Mouse (Mus musculus): ENCODE results near the gene Traf3. TPM values are rescaled to one million over a fixed set of nuclear protein-coding genes. Genes with fewer than 3 reads are reported as not detected.

Traf3 gene
- polyA plus RNA-seq, 1 experiment: 0.12 TPM

DNA sequence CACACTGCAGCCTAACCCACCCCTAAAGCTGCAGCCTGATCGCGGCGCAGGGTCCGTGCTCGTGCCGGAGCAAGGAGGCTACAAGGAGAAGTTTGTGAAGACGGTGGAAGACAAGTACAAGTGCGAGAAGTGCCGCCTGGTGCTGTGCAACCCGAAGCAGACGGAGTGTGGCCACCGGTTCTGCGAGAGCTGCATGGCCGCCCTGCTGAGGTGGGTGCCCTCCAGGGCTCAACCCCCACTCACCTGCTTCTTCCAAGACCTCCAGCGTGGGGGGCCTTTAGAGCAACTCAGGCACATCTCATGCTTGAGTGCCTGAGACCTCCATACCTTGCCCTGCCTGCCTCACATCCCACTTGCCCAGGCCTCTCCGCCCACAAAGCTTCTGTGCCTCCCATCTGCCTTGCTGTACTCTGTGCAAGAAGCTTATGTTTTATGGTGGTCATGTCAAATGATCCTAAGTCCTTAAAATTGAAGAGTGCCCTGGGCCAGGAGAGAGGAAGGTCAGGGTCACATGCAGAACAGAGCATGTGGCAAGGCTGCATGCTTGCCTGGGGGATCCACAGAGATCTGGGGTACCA lies 71.5 kb downstream of the Traf3 start:
- H3K4me3 ChIP-seq (replicated peaks): no peak overlapping the region
- no peak for TF ChIP-seq GATA1 (IDR thresholded peaks at IDR 0.05; ENCODE audit: low read length)
- no peak for TF ChIP-seq TAL1 (IDR thresholded peaks at IDR 0.05; ENCODE audit: low read length)
- H3K27me3 ChIP-seq (ENCODE audit: control insufficient read depth): no peaks in the 10 kb centered on the region
- H3K4me1 ChIP-seq (ENCODE audit: control insufficient read depth): peaks cover 10% of the 10 kb centered on the region
- no peaks in the 10 kb centered on the region for H3K9me3 ChIP-seq (ENCODE audit: control insufficient read depth, low read length)
- peaks cover 21% of the 10 kb centered on the region for H3K36me3 ChIP-seq (ENCODE audit: control insufficient read depth)

DNA sequence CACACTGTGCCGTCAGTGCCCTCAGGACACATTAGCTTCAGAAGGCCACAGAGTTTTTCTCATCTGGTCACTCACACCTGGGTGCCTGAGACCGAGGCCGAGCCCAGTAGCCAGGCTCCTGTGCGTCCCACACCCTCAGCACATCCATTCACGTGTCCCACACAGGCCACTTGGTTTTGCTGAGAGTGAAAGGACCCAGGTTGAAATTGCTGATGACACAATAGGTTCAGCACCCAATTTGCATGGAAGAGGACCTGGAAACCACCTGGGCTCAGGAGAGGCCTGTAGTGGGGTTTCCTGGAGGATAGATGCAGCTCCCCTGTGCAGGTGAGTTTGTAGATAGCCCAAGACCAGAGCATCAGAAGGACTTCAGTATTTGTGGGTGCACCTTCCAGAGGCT lies 72.2 kb downstream of the Traf3 start:
- Histone ChIP-seq H3K36me3 (ENCODE audit: control insufficient read depth) (peaks cover 26% of the 10 kb centered on the region), H3K4me3 (replicated peaks) (no peak overlapping the region), H3K9me3 (ENCODE audit: control insufficient read depth, low read length) (no peaks in the 10 kb centered on the region), H3K27me3 (ENCODE audit: control insufficient read depth) (no peaks in the 10 kb centered on the region), H3K4me1 (ENCODE audit: control insufficient read depth) (peaks cover 10% of the 10 kb centered on the region)
- no peak for TF ChIP-seq TAL1 (IDR thresholded peaks at IDR 0.05; ENCODE audit: low read length)
- TF ChIP-seq GATA1 (IDR thresholded peaks at IDR 0.05; ENCODE audit: low read length): no peak

DNA sequence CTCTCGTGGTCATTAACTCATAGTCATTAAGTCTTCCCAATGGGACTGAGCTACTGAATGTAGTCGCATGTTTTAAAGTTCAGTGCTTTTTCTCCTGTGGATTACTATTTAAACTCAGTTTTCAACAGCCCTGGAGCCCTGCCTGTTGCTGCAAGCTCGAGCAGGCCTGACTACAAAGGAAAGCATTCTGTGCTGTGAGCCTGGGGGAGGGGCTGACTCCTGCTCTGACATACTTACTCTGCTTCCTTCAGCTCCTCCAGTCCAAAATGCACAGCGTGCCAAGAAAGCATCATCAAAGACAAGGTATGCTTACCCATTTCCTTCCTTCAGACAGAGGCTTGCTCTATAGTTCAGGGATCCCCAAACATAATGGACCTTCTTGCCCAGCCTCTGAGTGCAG lies 72.6 kb downstream of the Traf3 start:
- Histone ChIP-seq H3K9me3 (ENCODE audit: control insufficient read depth, low read length) (no peaks in the 10 kb centered on the region), H3K36me3 (ENCODE audit: control insufficient read depth) (peaks cover 29% of the 10 kb centered on the region), H3K27me3 (ENCODE audit: control insufficient read depth) (no peaks in the 10 kb centered on the region), H3K4me1 (ENCODE audit: control insufficient read depth) (peaks cover 7% of the 10 kb centered on the region), H3K4me3 (replicated peaks) (no peak overlapping the region)
- TF ChIP-seq GATA1 (IDR thresholded peaks at IDR 0.05; ENCODE audit: low read length) (no peak), TAL1 (IDR thresholded peaks at IDR 0.05; ENCODE audit: low read length) (no peak)

DNA sequence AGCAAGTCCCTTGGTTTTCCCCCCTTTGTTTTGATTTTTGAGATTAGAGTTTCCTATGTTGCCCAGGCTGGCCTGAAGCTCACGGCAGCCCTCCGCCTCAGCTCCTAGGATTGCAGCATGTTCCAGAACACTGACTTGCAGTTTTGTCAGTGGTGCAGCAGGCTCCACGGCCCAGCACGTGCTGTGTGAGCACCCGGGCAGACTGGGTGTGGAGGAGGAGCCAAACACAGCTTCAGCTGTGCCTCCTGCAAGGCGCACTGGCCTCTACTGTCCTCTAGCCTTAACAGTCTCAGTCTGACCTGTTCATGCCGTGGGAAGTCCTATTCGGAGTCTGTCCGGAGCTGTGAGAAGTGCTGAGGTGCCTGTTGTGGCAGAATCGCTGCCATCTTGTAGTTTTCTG lies 73.8 kb downstream of the Traf3 start:
- Histone ChIP-seq H3K36me3 (ENCODE audit: control insufficient read depth) (peaks cover 31% of the 10 kb centered on the region), H3K4me1 (ENCODE audit: control insufficient read depth) (no peaks in the 10 kb centered on the region; the same call in 1 of the 2 replicates), H3K27me3 (ENCODE audit: control insufficient read depth) (no peaks in the 10 kb centered on the region)

DNA sequence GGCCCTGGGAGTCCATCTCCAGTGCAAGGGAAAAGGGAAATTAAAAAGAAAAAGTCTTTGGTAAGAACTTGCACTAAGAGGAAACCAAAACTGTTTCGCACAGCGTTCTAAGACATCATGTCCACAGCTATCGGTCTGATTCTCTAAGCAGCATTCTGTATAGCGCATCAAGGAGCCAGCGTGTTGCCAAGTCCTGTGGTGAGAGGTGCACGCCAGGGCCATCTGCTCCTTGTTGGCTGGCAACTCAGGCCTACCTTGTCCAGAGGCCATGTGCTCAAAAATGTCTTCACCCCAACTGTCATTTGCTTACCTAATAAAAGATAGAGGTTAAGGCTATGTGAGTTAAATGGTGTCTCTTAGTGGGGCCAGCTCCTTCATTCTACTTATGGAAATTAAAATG lies 75.7 kb downstream of the Traf3 start:
- Histone ChIP-seq H3K4me3 (replicated peaks) (no peak overlapping the region), H3K4me1 (ENCODE audit: control insufficient read depth) (peaks cover 11% of the 10 kb centered on the region), H3K27me3 (ENCODE audit: control insufficient read depth) (no peaks in the 10 kb centered on the region), H3K9me3 (ENCODE audit: control insufficient read depth, low read length) (no peaks in the 10 kb centered on the region), H3K36me3 (ENCODE audit: control insufficient read depth) (peaks cover 30% of the 10 kb centered on the region)
- TF ChIP-seq GATA1 (IDR thresholded peaks at IDR 0.05; ENCODE audit: low read length) (no peak), TAL1 (IDR thresholded peaks at IDR 0.05; ENCODE audit: low read length) (no peak)

More for the DNA sequence above, 73.8 kb downstream of the Traf3 start:
- Histone ChIP-seq H3K9me3 (ENCODE audit: control insufficient read depth, low read length) (no peaks in the 10 kb centered on the region), H3K4me3 (replicated peaks) (no peak overlapping the region)
- TF ChIP-seq TAL1 (IDR thresholded peaks at IDR 0.05; ENCODE audit: low read length): no peak
- no peak for TF ChIP-seq GATA1 (IDR thresholded peaks at IDR 0.05; ENCODE audit: low read length)

DNA sequence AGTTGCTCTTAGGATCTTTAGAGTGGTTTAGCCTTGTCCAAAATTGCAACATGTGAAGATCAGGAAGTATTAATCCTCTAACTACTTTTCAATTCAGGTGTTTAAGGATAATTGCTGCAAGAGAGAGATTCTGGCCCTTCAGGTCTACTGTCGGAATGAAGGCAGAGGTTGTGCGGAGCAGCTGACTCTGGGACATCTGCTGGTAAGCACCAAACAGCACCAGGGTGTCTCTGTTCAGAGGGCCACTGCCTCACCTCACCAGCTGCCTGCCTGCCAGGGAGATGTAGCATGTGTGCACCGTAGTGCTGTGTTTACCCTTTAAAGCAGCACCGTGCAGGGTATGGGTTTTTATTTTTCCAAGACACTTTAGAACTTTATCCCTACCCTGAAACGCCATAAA lies 76.2 kb downstream of the Traf3 start:
- TF ChIP-seq GATA1 (IDR thresholded peaks at IDR 0.05; ENCODE audit: low read length) (no peak), TAL1 (IDR thresholded peaks at IDR 0.05; ENCODE audit: low read length) (no peak)
- Histone ChIP-seq H3K4me3 (replicated peaks) (no peak overlapping the region), H3K36me3 (ENCODE audit: control insufficient read depth) (peaks cover 30% of the 10 kb centered on the region), H3K27me3 (ENCODE audit: control insufficient read depth) (no peaks in the 10 kb centered on the region), H3K4me1 (ENCODE audit: control insufficient read depth) (peaks cover 15% of the 10 kb centered on the region), H3K9me3 (ENCODE audit: control insufficient read depth, low read length) (no peaks in the 10 kb centered on the region)

DNA sequence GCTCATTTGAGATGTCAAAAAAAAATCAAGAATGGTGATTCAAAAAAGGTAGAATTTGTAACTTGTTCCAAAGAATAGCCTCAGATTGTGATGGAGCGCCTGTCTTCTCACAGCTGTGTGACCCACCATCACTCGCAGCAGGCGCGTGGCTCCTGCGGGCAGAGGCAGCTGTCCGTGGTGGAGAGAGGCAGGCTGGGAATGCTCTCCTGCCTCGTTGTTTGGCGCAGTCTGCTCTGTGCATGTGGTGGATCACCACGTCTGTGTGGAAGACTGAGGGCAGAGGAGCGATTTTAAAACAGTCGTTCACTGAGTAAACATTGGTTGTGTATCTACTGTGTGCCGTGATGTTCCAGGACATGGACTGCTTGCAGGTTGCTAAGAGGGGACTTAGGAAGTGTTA lies 77.6 kb downstream of the Traf3 start:
- no peaks in the 10 kb centered on the region for H3K9me3 ChIP-seq (ENCODE audit: control insufficient read depth, low read length)
- H3K27me3 ChIP-seq (ENCODE audit: control insufficient read depth): no peaks in the 10 kb centered on the region
- H3K36me3 ChIP-seq (ENCODE audit: control insufficient read depth): peaks cover 22% of the 10 kb centered on the region
- TF ChIP-seq GATA1 (IDR thresholded peaks at IDR 0.05; ENCODE audit: low read length) (no peak), TAL1 (IDR thresholded peaks at IDR 0.05; ENCODE audit: low read length) (no peak)
- H3K4me3 ChIP-seq (replicated peaks): no peak overlapping the region
- H3K4me1 ChIP-seq (ENCODE audit: control insufficient read depth): peaks cover 24% of the 10 kb centered on the region

DNA sequence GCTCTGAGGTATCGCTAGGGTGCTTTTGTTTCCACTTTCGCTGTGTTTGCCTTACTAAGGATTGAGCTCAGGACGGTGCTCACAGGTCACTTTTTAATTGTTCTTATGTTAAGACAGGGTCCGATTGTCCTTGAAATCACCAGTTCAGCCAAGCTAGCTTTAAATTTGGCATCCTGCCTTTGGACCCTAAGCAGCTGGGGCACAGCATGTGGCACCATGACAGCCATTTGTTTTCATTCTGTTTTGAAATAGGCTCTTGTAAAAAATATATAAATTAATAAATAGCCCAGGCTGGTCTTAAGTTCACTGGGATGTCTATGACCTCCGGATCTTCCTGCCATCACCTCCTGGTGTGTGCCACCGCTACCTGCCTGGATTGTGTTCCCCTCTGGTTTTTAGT lies 78.9 kb downstream of the Traf3 start:
- Histone ChIP-seq H3K4me1 (ENCODE audit: control insufficient read depth) (peaks cover 24% of the 10 kb centered on the region), H3K36me3 (ENCODE audit: control insufficient read depth) (peaks cover 20% of the 10 kb centered on the region), H3K27me3 (ENCODE audit: control insufficient read depth) (no peaks in the 10 kb centered on the region), H3K9me3 (ENCODE audit: control insufficient read depth, low read length) (no peaks in the 10 kb centered on the region), H3K4me3 (replicated peaks) (no peak overlapping the region)
- TF ChIP-seq TAL1 (IDR thresholded peaks at IDR 0.05; ENCODE audit: low read length) (no peak), GATA1 (IDR thresholded peaks at IDR 0.05; ENCODE audit: low read length) (no peak)

DNA sequence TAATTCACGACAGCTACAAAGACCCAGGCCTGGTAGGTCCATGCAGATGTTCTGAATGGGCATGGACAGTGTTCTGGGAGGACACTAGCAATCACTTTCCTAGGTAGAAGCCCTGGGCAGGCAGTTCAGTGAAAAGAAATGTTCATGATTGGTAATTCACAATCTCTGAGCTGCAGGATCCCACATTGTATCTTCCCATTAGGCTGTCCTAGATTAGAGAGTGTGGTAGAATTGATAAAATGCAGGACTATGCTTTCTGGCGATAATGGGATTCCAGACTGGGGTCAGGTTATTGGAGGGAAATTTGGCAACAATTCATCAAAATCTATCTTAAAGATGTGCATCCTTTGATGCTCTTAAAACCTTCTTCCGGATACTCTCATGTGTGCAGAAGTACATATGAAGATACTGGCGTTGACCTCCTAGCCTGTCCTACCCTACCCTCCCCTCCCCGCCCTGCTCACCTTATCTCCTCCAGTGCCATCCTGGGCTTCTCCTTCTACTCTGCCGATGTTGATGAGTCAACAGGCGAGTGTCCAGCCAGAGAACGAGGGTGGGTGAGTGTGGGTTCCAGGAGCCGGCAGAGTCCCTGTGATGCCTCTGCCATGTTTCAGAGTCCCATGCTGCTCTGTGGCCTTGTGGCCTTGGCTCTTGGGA lies 80.8 kb downstream of the Traf3 start:
- peaks cover 22% of the 10 kb centered on the region for H3K36me3 ChIP-seq (ENCODE audit: control insufficient read depth)
- no peaks in the 10 kb centered on the region for H3K9me3 ChIP-seq (ENCODE audit: control insufficient read depth, low read length)
- H3K27me3 ChIP-seq (ENCODE audit: control insufficient read depth): no peaks in the 10 kb centered on the region
- TF ChIP-seq TAL1 (IDR thresholded peaks at IDR 0.05; ENCODE audit: low read length): peak; percentile 49; the same call in 2 of the 3 replicates
- 0 out of 2 replicates have a peak, but pooled peaks have one; percentile 27 for TF ChIP-seq GATA1 (IDR thresholded peaks at IDR 0.05; ENCODE audit: low read length)
- H3K4me3 ChIP-seq (replicated peaks): no peak overlapping the region
- peaks cover 24% of the 10 kb centered on the region for H3K4me1 ChIP-seq (ENCODE audit: control insufficient read depth)

Measured in erythroblast, embryonic 14.5 days (primary cell).